Mouse (Mus musculus) liver, embryonic 16.5 days (tissue): ENCODE results near the gene Fam189a1. TPM values are rescaled to one million over a fixed set of nuclear protein-coding genes. Genes with fewer than 3 reads are reported as not detected.

Experiments
- ATAC-seq: fragments of 200-750 bp; cut with Nextera tagmentation; 2 replicates; pipeline ENCODE4 v1.8.0; 2017; ENCODE audit warnings: low read depth, mild to moderate bottlenecking, moderate number of reproducible peaks, moderate library complexity
- H3K27ac ChIP-seq: fragments of 300-500 bp; sonication (generic); 2 replicates; pipeline ENCODE4 v1.5.1; 2014; ENCODE audit warnings: mild to moderate bottlenecking, low read length
- H3K27me3 ChIP-seq: fragments of 300-500 bp; sonication (generic); 2 replicates; pipeline ENCODE4 v1.6.1; 2014; ENCODE audit warnings: low read depth, low read length, mixed read lengths; ENCODE audit not compliant: control insufficient read depth, insufficient read depth
- H3K36me3 ChIP-seq: fragments of 300-500 bp; sonication (generic); 2 replicates; pipeline ENCODE4 v1.6.1; 2014; ENCODE audit warnings: mild to moderate bottlenecking; ENCODE audit not compliant: control insufficient read depth, insufficient read depth
- H3K4me1 ChIP-seq: fragments of 300-500 bp; sonication (generic); 2 replicates; pipeline ENCODE4 v1.6.1; 2014; ENCODE audit warnings: low read depth, low read length, mixed read lengths; ENCODE audit not compliant: control insufficient read depth
- H3K4me2 ChIP-seq: fragments of 300-500 bp; sonication (generic); 2 replicates; pipeline ENCODE4 v1.6.1; 2014; ENCODE audit warnings: low read depth, low read length, mixed read lengths
- H3K4me3 ChIP-seq: fragments of 300-500 bp; sonication (generic); 2 replicates; pipeline ENCODE4 v1.5.1; 2014; ENCODE audit warnings: low read depth, mild to moderate bottlenecking, low read length
- H3K9ac ChIP-seq: fragments of 300-500 bp; sonication (generic); 2 replicates; pipeline ENCODE4 v1.6.1; 2014; ENCODE audit warnings: low read depth, low read length
- H3K9me3 ChIP-seq: fragments of 300-500 bp; sonication (generic); replicated peaks from 2 replicates; pipeline ENCODE4 v1.6.1; 2016; ENCODE audit warnings: low read length; ENCODE audit not compliant: control insufficient read depth
- WGBS: fragments of 180-500 bp; shearing (Covaris S2); extraction: QIAGEN DNeasy Blood & Tissue Kit; methylation state at CpG from one replicate; pipeline ENCODE4 v1.1.7; 2014; ENCODE audit not compliant: insufficient replicate concordance; 5-methylcytosine and 5-hydroxymethylcytosine counted together
- polyA plus RNA-seq: library from polyadenylated mRNA; unstranded; fragments of >200 nt; fragmentation: Nextera tagmentation; extraction: Ambion mirVana; gene quantifications from 2 replicates; pipeline ENCODE4 v1.2.1, GENCODE M21; 2015

Gene Fam189a1
- polyA plus RNA-seq, 1 experiment from 2014 or later = not detected

GRCm38 (mm10) chr7:64855976-64856375, 300.4 kb downstream of the Fam189a1 start:
- Histone ChIP-seq H3K4me3 (no peak overlapping the region), H3K9me3 (no peaks in the 10 kb centered on the region), H3K9ac (no peak overlapping the region), H3K27me3 (no peaks in the 10 kb centered on the region), H3K27ac (no peak overlapping the region), H3K36me3 (no peaks in the 10 kb centered on the region), H3K4me2 (no peak overlapping the region), H3K4me1 (no peaks in the 10 kb centered on the region)
- ATAC-seq = no peak
- 64% methylated on average over 15 of the region's 15 CpGs for WGBS

GRCm38 (mm10) chr7:64855389-64855927, 300.9 kb downstream of the Fam189a1 start:
- H3K4me3 ChIP-seq = no peak overlapping the region
- H3K27me3 ChIP-seq = no peaks in the 10 kb centered on the region
- no peak overlapping the region for H3K4me2 ChIP-seq
- no peak for ATAC-seq
- H3K27ac ChIP-seq = no peak overlapping the region
- no peaks in the 10 kb centered on the region for H3K4me1 ChIP-seq
- 69% methylated on average over 5 of the region's 10 CpGs for WGBS
- H3K9ac ChIP-seq = no peak overlapping the region
- no peaks in the 10 kb centered on the region for H3K36me3 ChIP-seq
- H3K9me3 ChIP-seq = no peaks in the 10 kb centered on the region

- Histone ChIP-seq H3K9me3 (no peaks in the 10 kb centered on the region), H3K4me1 (no peaks in the 10 kb centered on the region), H3K27me3 (no peaks in the 10 kb centered on the region), H3K4me3 (no peak overlapping the region), H3K36me3 (no peaks in the 10 kb centered on the region), H3K9ac (no peak overlapping the region), H3K4me2 (no peak overlapping the region), H3K27ac (no peak overlapping the region)
- WGBS = 26% methylated on average over 3 of the region's 3 CpGs
- ATAC-seq = no peak
Measured at GRCm38 (mm10) chr7:64850791-64851190, 305.6 kb downstream of the Fam189a1 start.

DNA sequence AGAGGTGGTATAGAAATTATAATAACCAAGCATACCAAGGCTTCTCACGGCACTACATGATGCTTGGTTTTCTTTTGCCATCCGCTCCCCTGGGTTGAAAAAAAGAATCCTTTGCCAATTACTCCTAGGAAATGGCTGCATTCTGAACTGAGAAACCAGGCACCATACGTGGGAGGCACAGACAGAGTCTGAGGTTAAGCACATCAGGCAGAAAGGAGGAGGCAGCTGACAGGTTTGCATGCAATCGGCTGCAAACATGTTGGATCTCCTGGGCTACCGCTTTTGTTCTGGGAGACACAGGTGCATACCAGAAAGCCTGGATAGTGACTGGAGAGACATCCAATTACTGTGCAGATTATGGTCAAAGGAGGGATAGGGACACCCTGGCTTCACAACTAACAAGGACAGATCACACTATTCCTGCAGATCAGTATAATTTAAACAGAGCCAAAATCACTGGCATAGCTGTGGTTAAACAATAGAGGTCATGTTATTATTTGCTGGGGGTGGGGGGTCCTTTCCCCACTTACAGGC, 308.9 kb downstream of the Fam189a1 start:
- Histone ChIP-seq H3K9me3 (no peaks in the 10 kb centered on the region), H3K27me3 (no peaks in the 10 kb centered on the region), H3K4me2 (no peak overlapping the region), H3K27ac (no peak overlapping the region), H3K9ac (no peak overlapping the region), H3K4me3 (no peak overlapping the region), H3K36me3 (no peaks in the 10 kb centered on the region), H3K4me1 (no peaks in the 10 kb centered on the region)
- ATAC-seq = no peak
- 74% methylated on average over 5 of the region's 5 CpGs for WGBS

DNA sequence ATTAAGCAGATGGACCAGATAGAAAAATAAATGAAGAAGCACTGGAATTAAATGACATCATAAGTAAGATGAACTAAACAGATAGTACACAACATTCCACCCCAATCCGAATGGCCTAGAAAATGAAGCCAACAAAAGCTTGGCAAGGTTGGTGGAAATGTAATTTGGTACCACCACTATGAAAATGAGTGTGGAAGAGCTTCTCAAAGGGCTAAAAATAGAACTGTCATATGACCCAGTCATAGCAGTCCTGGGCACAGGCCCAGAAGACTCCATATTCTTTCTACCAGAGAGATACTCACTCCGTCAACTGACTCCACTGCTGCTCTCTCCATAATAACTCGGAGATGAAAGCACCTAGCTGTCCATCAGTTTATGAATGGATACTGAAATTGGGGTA, 310.3 kb downstream of the Fam189a1 start:
- Histone ChIP-seq H3K4me3 (no peak overlapping the region), H3K9me3 (no peaks in the 10 kb centered on the region), H3K4me2 (no peak overlapping the region), H3K4me1 (no peaks in the 10 kb centered on the region), H3K27ac (no peak overlapping the region), H3K27me3 (no peaks in the 10 kb centered on the region), H3K9ac (no peak overlapping the region), H3K36me3 (no peaks in the 10 kb centered on the region)
- no peak for ATAC-seq
- WGBS = 58% methylated on average over 3 of the region's 3 CpGs

DNA sequence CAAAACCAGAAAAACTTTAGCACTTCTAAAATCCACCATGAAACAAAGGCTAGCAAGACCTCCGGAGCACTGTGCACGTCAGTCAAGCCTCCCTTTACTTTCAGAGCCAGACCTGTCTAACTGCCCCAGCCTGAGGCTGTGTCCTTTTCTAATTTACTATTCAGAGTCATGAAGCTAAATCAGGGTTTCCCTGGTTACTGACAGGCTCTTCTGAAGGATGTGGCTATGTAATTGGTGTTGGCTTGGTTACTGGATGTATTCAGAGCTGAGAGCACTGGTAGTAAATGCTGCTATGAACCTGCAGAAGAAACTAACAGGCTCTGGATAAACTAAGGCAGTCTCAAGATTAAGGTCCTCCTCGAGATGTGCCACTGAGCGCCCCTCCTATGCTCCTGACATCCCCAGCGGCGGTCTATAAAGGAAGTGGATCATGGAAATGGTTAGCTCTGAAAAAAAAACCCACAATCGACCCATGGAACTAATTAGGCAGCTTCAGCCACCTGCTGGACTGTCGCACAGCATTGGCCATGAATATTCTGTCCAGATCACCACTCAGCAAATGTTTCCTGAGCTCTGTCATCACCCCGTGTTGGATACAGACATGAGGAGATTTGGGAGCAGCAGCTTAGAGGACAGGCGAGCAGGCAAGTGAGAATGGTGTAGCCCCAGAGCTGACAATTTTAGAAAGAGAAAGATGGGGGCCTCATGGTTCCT, 315.3 kb downstream of the Fam189a1 start:
- H3K27ac ChIP-seq = no peak overlapping the region
- H3K4me3 ChIP-seq = no peak overlapping the region
- H3K9me3 ChIP-seq = no peaks in the 10 kb centered on the region
- no peaks in the 10 kb centered on the region for H3K27me3 ChIP-seq
- ATAC-seq = no peak
- WGBS = 58% methylated on average over 10 of the region's 10 CpGs
- H3K36me3 ChIP-seq = no peaks in the 10 kb centered on the region
- no peak overlapping the region for H3K4me2 ChIP-seq
- no peak overlapping the region for H3K9ac ChIP-seq
- no peaks in the 10 kb centered on the region for H3K4me1 ChIP-seq

GRCm38 (mm10) chr7:64840576-64840895, 315.8 kb downstream of the Fam189a1 start:
- Histone ChIP-seq H3K9ac (no peak overlapping the region), H3K9me3 (no peaks in the 10 kb centered on the region), H3K36me3 (no peaks in the 10 kb centered on the region), H3K27ac (no peak overlapping the region), H3K27me3 (no peaks in the 10 kb centered on the region), H3K4me2 (no peak overlapping the region), H3K4me1 (no peaks in the 10 kb centered on the region), H3K4me3 (no peak overlapping the region)
- WGBS = 55% methylated on average over 1 of the region's 1 CpGs
- no peak for ATAC-seq

- H3K9me3 ChIP-seq = no peaks in the 10 kb centered on the region
- no peak overlapping the region for H3K4me3 ChIP-seq
- H3K27ac ChIP-seq = no peak overlapping the region
- H3K36me3 ChIP-seq = no peaks in the 10 kb centered on the region
- no peaks in the 10 kb centered on the region for H3K4me1 ChIP-seq
- no peak overlapping the region for H3K9ac ChIP-seq
- H3K27me3 ChIP-seq = no peaks in the 10 kb centered on the region
- ATAC-seq = no peak
- H3K4me2 ChIP-seq = no peak overlapping the region
- 4% methylated on average over 21 of the region's 21 CpGs for WGBS
Measured at GRCm38 (mm10) chr7:64839801-64840575, 316.4 kb downstream of the Fam189a1 start.

GRCm38 (mm10) chr7:64839281-64839680, 317.1 kb downstream of the Fam189a1 start:
- H3K36me3 ChIP-seq = no peaks in the 10 kb centered on the region
- no peak overlapping the region for H3K4me2 ChIP-seq
- WGBS = 35% methylated on average over 2 of the region's 2 CpGs

More at GRCm38 (mm10) chr7:64839281-64839680, 317.1 kb downstream of the Fam189a1 start:
- H3K9ac ChIP-seq = no peak overlapping the region
- H3K27me3 ChIP-seq = no peaks in the 10 kb centered on the region
- no peak overlapping the region for H3K4me3 ChIP-seq
- H3K4me1 ChIP-seq = no peaks in the 10 kb centered on the region
- H3K27ac ChIP-seq = no peak overlapping the region
- H3K9me3 ChIP-seq = no peaks in the 10 kb centered on the region
- ATAC-seq = no peak
